8 mouse cellular contexts compared by ENCODE assay signal in the genomic region with DNA sequence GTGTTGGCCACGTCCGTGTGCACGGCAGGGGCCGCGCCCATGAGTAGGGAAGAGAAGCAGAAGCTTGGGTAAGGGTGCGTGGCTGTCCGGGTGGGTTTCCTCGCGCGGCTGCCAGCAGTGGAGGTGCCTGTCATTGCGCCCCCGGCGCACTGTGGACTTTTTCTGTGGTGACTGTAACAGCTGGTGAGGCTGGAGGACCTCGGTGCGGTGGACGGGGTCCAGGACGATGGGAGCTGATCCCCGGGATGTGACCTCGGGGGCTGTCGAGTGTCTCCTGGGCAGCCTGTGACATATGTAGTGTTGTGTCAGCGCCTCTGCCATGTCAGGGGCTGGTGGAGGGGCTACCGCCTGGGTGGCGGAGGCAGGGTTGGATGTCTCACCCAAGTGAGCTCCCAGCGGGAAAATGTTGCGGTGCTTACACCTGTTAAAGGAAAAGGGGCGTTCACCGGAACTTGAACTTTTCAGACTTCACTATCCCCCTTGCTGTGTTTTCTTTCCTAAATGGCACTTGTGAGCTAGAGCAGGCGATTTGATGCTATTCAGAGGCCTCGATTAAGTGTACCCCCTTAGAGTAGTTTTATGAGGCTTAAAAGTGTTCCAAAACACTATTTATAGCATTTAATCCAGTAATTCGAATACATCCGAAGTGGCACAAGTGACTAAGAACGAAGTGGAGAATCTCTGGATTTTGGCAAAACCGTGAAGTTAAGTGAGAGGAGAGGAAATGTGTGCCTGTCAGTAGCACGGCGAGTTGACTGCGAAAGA. TPM values are rescaled to one million over a fixed set of nuclear protein-coding genes. Genes with fewer than 3 reads are reported as not detected.
DNase-seq lines count a peak whose midpoint lies in the region; ATAC-seq and TF ChIP-seq lines count a peak whose summit lies in the region.

No protein-coding gene starts in this region.

- TF ChIP-seq CTCF in forebrain, postnatal 0 days (IDR thresholded peaks at IDR 0.05; ENCODE audit: low read depth) = 0 out of 2 replicates have a peak, but pooled peaks have one; percentile 3
- no peak for TF ChIP-seq CTCF in liver, adult 2 months (IDR thresholded peaks at IDR 0.05; ENCODE audit: low read depth, low read length)
- no peak for TF ChIP-seq CTCF in small intestine, adult 2 months (IDR thresholded peaks at IDR 0.05; ENCODE audit: extremely low read depth, insufficient read length, insufficient replicate concordance, low read depth, low read length)

- H3K79me2 ChIP-seq in liver, adult 2 months (ENCODE audit: control insufficient read depth, insufficient read depth, low read length) = peaks cover 10% of the 10 kb centered on the region; the same call in 1 of the 2 replicates

- no peaks in the 10 kb centered on the region for H3K4me1 ChIP-seq in forebrain, postnatal 0 days (ENCODE audit: insufficient read depth)
- peaks cover 7% of the 10 kb centered on the region for H3K4me1 ChIP-seq in liver, adult 2 months (ENCODE audit: control insufficient read depth, insufficient read depth, low read length)
- H3K4me1 ChIP-seq in small intestine, adult 2 months (ENCODE audit: control insufficient read depth, insufficient read depth, insufficient read length, low read length) = peaks cover 5% of the 10 kb centered on the region

- H3K27ac ChIP-seq in forebrain, postnatal 0 days (ENCODE audit: low read depth, low read length) = peak overlapping the region; percentile 80
- peak overlapping the region; percentile 53 for H3K27ac ChIP-seq in liver, adult 2 months (replicated peaks; ENCODE audit: insufficient read depth, low read depth, low read length)
- H3K27ac ChIP-seq in small intestine, adult 2 months (ENCODE audit: insufficient read depth, low read depth, low read length) = peak overlapping the region; percentile 47

- ATAC-seq in forebrain, postnatal 0 days = no peak

- peak overlapping the region; percentile 61 for H3K9ac ChIP-seq in forebrain, postnatal 0 days
- H3K9ac ChIP-seq in liver, adult 2 months (ENCODE audit: low read depth, low read length) = peak overlapping the region; percentile 92

- H3K36me3 ChIP-seq in forebrain, postnatal 0 days (ENCODE audit: insufficient read depth) = peaks cover 9% of the 10 kb centered on the region
- peaks cover 5% of the 10 kb centered on the region; the same call in 1 of the 2 replicates for H3K36me3 ChIP-seq in liver, adult 2 months (ENCODE audit: control insufficient read depth, insufficient read depth, low read length)
- peaks cover 6% of the 10 kb centered on the region for H3K36me3 ChIP-seq in small intestine, adult 2 months (ENCODE audit: control insufficient read depth, insufficient read depth, low read length)

- DNase-seq in gastrocnemius, postnatal 10 days = peak; percentile 59
- DNase-seq in gastrocnemius, adult 18-20 months (ENCODE audit: low spot score) = no peak
- peak; percentile 10 for DNase-seq in 416B (ENCODE audit: low read depth)
- DNase-seq in adrenal gland, postnatal 25 days = peak; percentile 41
- peak; percentile 7 for DNase-seq in forebrain, postnatal 0 days
- no peak for DNase-seq in liver, adult 2 months (ENCODE audit: extremely low read depth, low read depth, low spot score)
- no peak for DNase-seq in ovary, postnatal 14 days (ENCODE audit: low spot score)

- no peaks in the 10 kb centered on the region for H3K27me3 ChIP-seq in forebrain, postnatal 0 days (ENCODE audit: insufficient read depth, low read length)
- H3K27me3 ChIP-seq in liver, adult 2 months (ENCODE audit: control insufficient read depth, insufficient read depth, low read length) = no peaks in the 10 kb centered on the region
- no peaks in the 10 kb centered on the region for H3K27me3 ChIP-seq in small intestine, adult 2 months (ENCODE audit: control insufficient read depth, insufficient read depth, low read length)

- 6% methylated on average over 36 of the region's 36 CpGs for WGBS in forebrain, postnatal 0 days
- WGBS in liver, adult 2 months = 1% methylated on average over 36 of the region's 36 CpGs
- 1% methylated on average over 36 of the region's 36 CpGs for WGBS in small intestine, adult 2 months

- no peak for TF ChIP-seq POLR2A in liver, adult 2 months (IDR thresholded peaks at IDR 0.05; ENCODE audit: extremely low read depth, insufficient read depth, low read length)
- TF ChIP-seq POLR2A in small intestine, adult 2 months (IDR thresholded peaks at IDR 0.05; ENCODE audit: low read depth, low read length) = no peak

- peak overlapping the region; percentile 85 for H3K4me3 ChIP-seq in forebrain, postnatal 0 days (ENCODE audit: low read depth, low read length)
- H3K4me3 ChIP-seq in liver, adult 2 months (ENCODE audit: insufficient read depth, low read depth, low read length) = peak overlapping the region; percentile 86
- H3K4me3 ChIP-seq in small intestine, adult 2 months (ENCODE audit: low read depth, low read length) = peak overlapping the region; percentile 87

- no peaks in the 10 kb centered on the region for H3K9me3 ChIP-seq in forebrain, postnatal 0 days (ENCODE audit: low read length)

- H3K4me2 ChIP-seq in forebrain, postnatal 0 days (ENCODE audit: low read depth) = peak overlapping the region; percentile 93

RNA-seq across cellular contexts. Expression of a gene that starts 0.7 kb away (rescaled TPM):
- 10 to 100 TPM; 29.8 to 31.0 TPM for total RNA-seq in gastrocnemius, postnatal 10 days (2021)
- total RNA-seq in gastrocnemius, adult 18-20 months (2021) = 10 to 100 TPM; 20.3 to 21.9 TPM
- 129 and 132 TPM in 2 replicates for total RNA-seq in adrenal gland, postnatal 25 days (2021)
- 47.2 and 56.6 TPM in 2 replicates for total RNA-seq in forebrain, postnatal 0 days (2014; rRNA removed)
- 7.3 and 11.0 TPM in 2 replicates for polyA plus RNA-seq in forebrain, postnatal 0 days (2015; fragmentation: Nextera tagmentation; extraction: Ambion mirVana)
- total RNA-seq in liver, adult 2 months (2014; rRNA removed) = 16.2 and 18.5 TPM in 2 replicates
- polyA plus RNA-seq in liver, adult 2 months (2012; rRNA removed) = 4.1 and 4.5 TPM in 2 replicates
- 2.8 and 7.2 TPM in 2 replicates for polyA plus RNA-seq in small intestine, adult 2 months (2012; rRNA removed)

Comparison
In these comparisons a context has a peak if more than half of its experiments do, and no peak if none do; other contexts are left out.
1. DNase-seq: peak in gastrocnemius, postnatal 10 days (single experiment), 416B (single experiment), adrenal gland, postnatal 25 days (single experiment) and forebrain, postnatal 0 days (single experiment); none in gastrocnemius, adult 18-20 months (single experiment), liver, adult 2 months (single experiment) and ovary, postnatal 14 days (single experiment).
2. Peak in every context shown above with its lines, with median percentiles within 50 percentile points of each other: H3K27ac ChIP-seq and H3K4me3 ChIP-seq.